In the genomic region with DNA sequence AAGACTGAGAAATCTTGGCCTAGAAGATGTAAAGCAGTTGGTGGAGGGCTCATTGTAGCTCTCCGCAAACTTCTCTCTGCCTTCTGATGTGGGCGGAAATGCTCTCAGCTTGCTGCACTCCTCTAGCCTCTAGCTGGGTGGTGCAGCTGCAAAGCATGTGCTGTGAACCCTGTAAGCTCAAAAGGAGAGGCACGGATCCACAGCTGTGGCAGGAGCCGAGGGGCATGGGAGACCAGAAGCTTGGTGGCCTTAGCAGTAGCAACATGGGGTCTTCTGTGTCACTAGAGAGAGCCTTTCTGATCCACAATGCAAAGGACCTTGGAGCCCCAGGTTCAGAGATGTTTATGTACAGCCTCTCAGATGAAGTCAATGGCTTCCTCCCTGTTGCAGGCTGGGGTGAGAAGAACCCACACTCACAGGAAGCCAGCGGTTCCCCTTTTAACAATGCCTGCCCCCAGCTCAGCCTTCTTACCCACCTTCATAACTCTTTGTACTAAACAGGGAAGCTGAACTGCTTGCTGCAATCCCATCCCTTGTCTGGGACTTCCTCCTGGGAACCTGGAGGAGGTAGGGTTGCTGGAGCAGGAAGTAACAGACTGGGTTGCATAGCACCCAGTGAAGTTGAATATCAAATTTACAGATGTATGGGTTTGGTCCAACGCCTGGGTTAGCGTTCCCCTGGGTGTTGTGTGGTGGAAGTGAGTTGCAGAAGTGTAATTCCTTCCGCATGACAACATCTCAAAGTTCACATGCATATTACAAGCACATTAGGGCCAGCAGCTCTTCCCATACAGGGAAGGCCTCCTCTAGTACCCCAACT, we compare ENCODE assay signal across 9 mouse cellular contexts. TPM values are rescaled to one million over a fixed set of nuclear protein-coding genes. Genes with fewer than 3 reads are reported as not detected.
DNase-seq lines count a peak whose midpoint lies in the region; ATAC-seq and TF ChIP-seq lines count a peak whose summit lies in the region.
"Had no signal": no experiment of that assay in that cellular context is flagged by ENCODE, and none has a peak within 500 bp of the region (broad histone marks: within the 10 kb centered on the region; RNA-seq: fewer than 3 reads in every experiment).

No protein-coding gene starts in this region.

- no peak overlapping the region for H3K4me3 ChIP-seq in stomach, embryonic 15.5 days (replicated peaks)
- no peak overlapping the region for H3K4me3 ChIP-seq in stomach, postnatal 0 days (ENCODE audit: low read depth, low read length)
- H3K4me3 ChIP-seq in heart, embryonic 13.5 days = no peak overlapping the region
- no peak overlapping the region for H3K4me3 ChIP-seq in liver, embryonic 12.5 days
- peak overlapping the region; percentile 22; the same call in 1 of the 2 replicates for H3K4me3 ChIP-seq in small intestine, adult 2 months (ENCODE audit: low read depth, low read length)
- H3K4me3 ChIP-seq in hindbrain, embryonic 13.5 days = no peak overlapping the region
- H3K4me3 ChIP-seq: limb, embryonic 15.5 days had no signal

- H3K9ac ChIP-seq in stomach, embryonic 15.5 days = no peak overlapping the region
- no peak overlapping the region for H3K9ac ChIP-seq in stomach, postnatal 0 days (ENCODE audit: low read length)
- no peak overlapping the region for H3K9ac ChIP-seq in heart, embryonic 13.5 days
- no peak overlapping the region for H3K9ac ChIP-seq in liver, embryonic 12.5 days
- no peak overlapping the region for H3K9ac ChIP-seq in hindbrain, embryonic 13.5 days
- H3K9ac ChIP-seq: limb, embryonic 15.5 days had no signal

- no peaks in the 10 kb centered on the region for H3K27me3 ChIP-seq in stomach, embryonic 15.5 days (replicated peaks)
- H3K27me3 ChIP-seq in stomach, postnatal 0 days (ENCODE audit: control insufficient read depth, insufficient read depth, low read length) = no peaks in the 10 kb centered on the region
- H3K27me3 ChIP-seq in heart, embryonic 13.5 days (replicated peaks) = no peaks in the 10 kb centered on the region
- no peaks in the 10 kb centered on the region for H3K27me3 ChIP-seq in liver, embryonic 12.5 days (replicated peaks)
- H3K27me3 ChIP-seq in small intestine, adult 2 months (ENCODE audit: control insufficient read depth, insufficient read depth, low read length) = no peaks in the 10 kb centered on the region
- no peaks in the 10 kb centered on the region for H3K27me3 ChIP-seq in hindbrain, embryonic 13.5 days
- H3K27me3 ChIP-seq: limb, embryonic 15.5 days had no signal

- no peak overlapping the region for H3K4me2 ChIP-seq in stomach, embryonic 15.5 days
- no peak overlapping the region for H3K4me2 ChIP-seq in stomach, postnatal 0 days (replicated peaks; ENCODE audit: low read depth)
- no peak overlapping the region for H3K4me2 ChIP-seq in heart, embryonic 13.5 days
- no peak overlapping the region for H3K4me2 ChIP-seq in liver, embryonic 12.5 days
- no peak overlapping the region for H3K4me2 ChIP-seq in hindbrain, embryonic 13.5 days
- H3K4me2 ChIP-seq: limb, embryonic 15.5 days had no signal

- H3K36me3 ChIP-seq in stomach, embryonic 15.5 days = no peaks in the 10 kb centered on the region
- no peaks in the 10 kb centered on the region for H3K36me3 ChIP-seq in stomach, postnatal 0 days (ENCODE audit: control insufficient read depth, insufficient read depth, low read length)
- no peaks in the 10 kb centered on the region for H3K36me3 ChIP-seq in heart, embryonic 13.5 days
- no peaks in the 10 kb centered on the region for H3K36me3 ChIP-seq in liver, embryonic 12.5 days
- no peaks in the 10 kb centered on the region for H3K36me3 ChIP-seq in small intestine, adult 2 months (ENCODE audit: control insufficient read depth, insufficient read depth, low read length)
- H3K36me3 ChIP-seq in hindbrain, embryonic 13.5 days = no peaks in the 10 kb centered on the region
- H3K36me3 ChIP-seq: limb, embryonic 15.5 days had no signal

- no peak for TF ChIP-seq POLR2A in small intestine, adult 2 months (IDR thresholded peaks at IDR 0.05; ENCODE audit: low read depth, low read length)

- TF ChIP-seq EP300 in stomach, postnatal 0 days (optimal IDR thresholded peaks at IDR 0.05) = no peak

- no peak for TF ChIP-seq CTCF in stomach, postnatal 0 days (IDR thresholded peaks at IDR 0.05; ENCODE audit: low read depth)
- TF ChIP-seq CTCF in small intestine, adult 2 months (IDR thresholded peaks at IDR 0.05; ENCODE audit: extremely low read depth, insufficient read length, insufficient replicate concordance, low read depth, low read length) = no peak

- 72% methylated on average over 8 of the region's 8 CpGs for WGBS in stomach, embryonic 15.5 days
- 78% methylated on average over 8 of the region's 8 CpGs for WGBS in stomach, postnatal 0 days
- WGBS in heart, embryonic 13.5 days = 54% methylated on average over 8 of the region's 8 CpGs
- 30% methylated on average over 8 of the region's 8 CpGs for WGBS in liver, embryonic 12.5 days (ENCODE audit: insufficient replicate concordance)
- 65% methylated on average over 8 of the region's 8 CpGs for WGBS in small intestine, adult 2 months
- 83% methylated on average over 8 of the region's 8 CpGs for WGBS in hindbrain, embryonic 13.5 days

- 0 out of 2 replicates have a peak overlapping the region, but pooled peaks have one; percentile 7 for H3K27ac ChIP-seq in stomach, embryonic 15.5 days
- no peak overlapping the region for H3K27ac ChIP-seq in stomach, postnatal 0 days (replicated peaks)
- 0 out of 2 replicates have a peak overlapping the region, but pooled peaks have one; percentile 39 for H3K27ac ChIP-seq in heart, embryonic 13.5 days (replicated peaks)
- H3K27ac ChIP-seq in liver, embryonic 12.5 days = 0 out of 2 replicates have a peak overlapping the region, but pooled peaks have one; percentile 36
- H3K27ac ChIP-seq in small intestine, adult 2 months (ENCODE audit: insufficient read depth, low read depth, low read length) = peak overlapping the region; percentile 68
- no peak overlapping the region for H3K27ac ChIP-seq in hindbrain, embryonic 13.5 days
- H3K27ac ChIP-seq: limb, embryonic 15.5 days had no signal

- ATAC-seq in stomach, embryonic 15.5 days (ENCODE audit: insufficient read depth, low FRiP score, low read depth) = no peak
- no peak for ATAC-seq in stomach, postnatal 0 days (ENCODE audit: low FRiP score, low TSS enrichment)
- no peak for ATAC-seq in heart, embryonic 13.5 days (ENCODE audit: extremely low read depth, insufficient number of reproducible peaks, low FRiP score, low TSS enrichment)
- no peak for ATAC-seq in liver, embryonic 12.5 days
- no peak for ATAC-seq in hindbrain, embryonic 13.5 days (ENCODE audit: low FRiP score)

- DNase-seq in stomach, postnatal 0 days (ENCODE audit: low spot score) = no peak
- no peak for DNase-seq in urinary bladder, postnatal 36 days (ENCODE audit: low spot score in 2 of 2)
- no peak for DNase-seq in MN1 (ENCODE audit: low spot score)

- H3K9me3 ChIP-seq in stomach, embryonic 15.5 days = no peaks in the 10 kb centered on the region
- H3K9me3 ChIP-seq in stomach, postnatal 0 days (ENCODE audit: control insufficient read depth, low read length) = no peaks in the 10 kb centered on the region
- no peaks in the 10 kb centered on the region for H3K9me3 ChIP-seq in heart, embryonic 13.5 days
- no peaks in the 10 kb centered on the region for H3K9me3 ChIP-seq in liver, embryonic 12.5 days (replicated peaks)
- no peaks in the 10 kb centered on the region for H3K9me3 ChIP-seq in hindbrain, embryonic 13.5 days
- H3K9me3 ChIP-seq: limb, embryonic 15.5 days had no signal

- H3K4me1 ChIP-seq in stomach, embryonic 15.5 days = no peaks in the 10 kb centered on the region
- H3K4me1 ChIP-seq in stomach, postnatal 0 days (replicated peaks; ENCODE audit: control insufficient read depth, insufficient read depth) = no peaks in the 10 kb centered on the region
- peaks cover 3% of the 10 kb centered on the region; the same call in 1 of the 2 replicates for H3K4me1 ChIP-seq in heart, embryonic 13.5 days
- no peaks in the 10 kb centered on the region for H3K4me1 ChIP-seq in liver, embryonic 12.5 days
- H3K4me1 ChIP-seq in small intestine, adult 2 months (ENCODE audit: control insufficient read depth, insufficient read depth, insufficient read length, low read length) = peaks cover 3% of the 10 kb centered on the region; the same call in 1 of the 2 replicates
- H3K4me1 ChIP-seq in hindbrain, embryonic 13.5 days (replicated peaks) = no peaks in the 10 kb centered on the region

RNA-seq across cellular contexts. Expression of a gene that starts 16.4 kb away (rescaled TPM):
- polyA plus RNA-seq in stomach, embryonic 15.5 days (2015; fragmentation: Nextera tagmentation; extraction: Ambion mirVana) = 6.5 and 7.3 TPM in 2 replicates
- polyA plus RNA-seq in stomach, postnatal 0 days (2015; fragmentation: Nextera tagmentation; extraction: Ambion mirVana) = 1.8 and 2.5 TPM in 2 replicates
- polyA plus RNA-seq in heart, embryonic 13.5 days (2015; fragmentation: Nextera tagmentation; extraction: Ambion mirVana) = 1.2 and 1.4 TPM in 2 replicates
- 5.8 and 6.0 TPM in 2 replicates for polyA plus RNA-seq in liver, embryonic 12.5 days (2016; fragmentation: Nextera tagmentation; extraction: Ambion mirVana)
- polyA plus RNA-seq in small intestine, adult 2 months (2012; rRNA removed) = 9.6 and 15.1 TPM in 2 replicates
- polyA plus RNA-seq in hindbrain, embryonic 13.5 days (2015; fragmentation: Nextera tagmentation; extraction: Ambion mirVana) = 0.88 and 1.1 TPM in 2 replicates

Comparison
In these comparisons a context has a peak if more than half of its experiments do, and no peak if none do; other contexts are left out.
1. H3K27ac ChIP-seq: peak in stomach, embryonic 15.5 days (single experiment), heart, embryonic 13.5 days (single experiment), liver, embryonic 12.5 days (single experiment) and small intestine, adult 2 months (single experiment); none in stomach, postnatal 0 days (single experiment) and hindbrain, embryonic 13.5 days (single experiment).